Mouse (Mus musculus): ENCODE measurements at regions not wholly inside any gene's neighbourhood (a gene's known extent, or its start where the extent isn't known, plus 50 kb on each side); places are given as distances from the start of the nearest gene placed in this dataset.

GRCm38 (mm10) chr4:105695895-105696294 is 93.8 kb upstream of the Gm12728 start:
- no peak overlapping the region for H3K27ac ChIP-seq (ENCODE audit: insufficient read depth, low read length)
- TF ChIP-seq POLR2A (IDR thresholded peaks at IDR 0.05; ENCODE audit: borderline replicate concordance, insufficient read depth, low read length) (no peak), CTCF (IDR thresholded peaks at IDR 0.05; ENCODE audit: borderline replicate concordance, insufficient read depth, low read depth, low read length) (no peak)
- no peak for DNase-seq
- no peak overlapping the region for H3K4me3 ChIP-seq (replicated peaks; ENCODE audit: insufficient read depth, low read depth, low read length)
- no peaks in the 10 kb centered on the region for H3K27me3 ChIP-seq (ENCODE audit: control insufficient read depth, insufficient read depth, low read length)
- no peaks in the 10 kb centered on the region for H3K4me1 ChIP-seq (ENCODE audit: control insufficient read depth, insufficient read depth, low read length)
- 72% methylated on average over 2 of the region's 2 CpGs for WGBS

GRCm38 (mm10) chr4:105697123-105697522 is 92.5 kb upstream of the Gm12728 start:
- no peak overlapping the region for H3K4me3 ChIP-seq (replicated peaks; ENCODE audit: insufficient read depth, low read depth, low read length)
- no peaks in the 10 kb centered on the region for H3K27me3 ChIP-seq (ENCODE audit: control insufficient read depth, insufficient read depth, low read length)
- H3K27ac ChIP-seq (ENCODE audit: insufficient read depth, low read length): no peak overlapping the region
- no peaks in the 10 kb centered on the region for H3K4me1 ChIP-seq (ENCODE audit: control insufficient read depth, insufficient read depth, low read length)
- WGBS: 70% methylated on average over 4 of the region's 4 CpGs
- TF ChIP-seq POLR2A (IDR thresholded peaks at IDR 0.05; ENCODE audit: borderline replicate concordance, insufficient read depth, low read length): no peak
- no peak for TF ChIP-seq CTCF (IDR thresholded peaks at IDR 0.05; ENCODE audit: borderline replicate concordance, insufficient read depth, low read depth, low read length)
- DNase-seq: no peak

GRCm38 (mm10) chr4:105702036-105702435 is 87.6 kb upstream of the Gm12728 start:
- WGBS: 21% methylated on average over 3 of the region's 3 CpGs
- no peak for TF ChIP-seq POLR2A (IDR thresholded peaks at IDR 0.05; ENCODE audit: borderline replicate concordance, insufficient read depth, low read length)
- TF ChIP-seq CTCF (IDR thresholded peaks at IDR 0.05; ENCODE audit: borderline replicate concordance, insufficient read depth, low read depth, low read length): no peak
- no peak for DNase-seq
- H3K4me1 ChIP-seq (ENCODE audit: control insufficient read depth, insufficient read depth, low read length): no peaks in the 10 kb centered on the region
- H3K27me3 ChIP-seq (ENCODE audit: control insufficient read depth, insufficient read depth, low read length): no peaks in the 10 kb centered on the region
- H3K27ac ChIP-seq (ENCODE audit: insufficient read depth, low read length): no peak overlapping the region
- no peak overlapping the region for H3K4me3 ChIP-seq (replicated peaks; ENCODE audit: insufficient read depth, low read depth, low read length)

GRCm38 (mm10) chr4:105703408-105703807 is 86.3 kb upstream of the Gm12728 start:
- no peak for DNase-seq
- Histone ChIP-seq H3K27me3 (ENCODE audit: control insufficient read depth, insufficient read depth, low read length) (no peaks in the 10 kb centered on the region), H3K4me1 (ENCODE audit: control insufficient read depth, insufficient read depth, low read length) (no peaks in the 10 kb centered on the region), H3K27ac (ENCODE audit: insufficient read depth, low read length) (no peak overlapping the region), H3K4me3 (replicated peaks; ENCODE audit: insufficient read depth, low read depth, low read length) (no peak overlapping the region)
- 91% methylated on average over 3 of the region's 3 CpGs for WGBS
- TF ChIP-seq CTCF (IDR thresholded peaks at IDR 0.05; ENCODE audit: borderline replicate concordance, insufficient read depth, low read depth, low read length): no peak
- TF ChIP-seq POLR2A (IDR thresholded peaks at IDR 0.05; ENCODE audit: borderline replicate concordance, insufficient read depth, low read length): no peak

- H3K27me3 ChIP-seq (ENCODE audit: control insufficient read depth, insufficient read depth, low read length): no peaks in the 10 kb centered on the region
- no peaks in the 10 kb centered on the region for H3K4me1 ChIP-seq (ENCODE audit: control insufficient read depth, insufficient read depth, low read length)
- TF ChIP-seq POLR2A (IDR thresholded peaks at IDR 0.05; ENCODE audit: borderline replicate concordance, insufficient read depth, low read length): no peak
- no peak for TF ChIP-seq CTCF (IDR thresholded peaks at IDR 0.05; ENCODE audit: borderline replicate concordance, insufficient read depth, low read depth, low read length)
- no peak overlapping the region for H3K27ac ChIP-seq (ENCODE audit: insufficient read depth, low read length)
- DNase-seq: no peak
- WGBS: 85% methylated on average over 9 of the region's 9 CpGs
- no peak overlapping the region for H3K4me3 ChIP-seq (replicated peaks; ENCODE audit: insufficient read depth, low read depth, low read length)
These were observed 85.4 kb upstream of the Gm12728 start for GRCm38 (mm10) chr4:105704271-105704670.

GRCm38 (mm10) chr4:105705996-105706395 is 83.7 kb upstream of the Gm12728 start:
- WGBS: 67% methylated on average over 6 of the region's 6 CpGs
- H3K4me1 ChIP-seq (ENCODE audit: control insufficient read depth, insufficient read depth, low read length): no peaks in the 10 kb centered on the region
- no peak overlapping the region for H3K4me3 ChIP-seq (replicated peaks; ENCODE audit: insufficient read depth, low read depth, low read length)
- TF ChIP-seq POLR2A (IDR thresholded peaks at IDR 0.05; ENCODE audit: borderline replicate concordance, insufficient read depth, low read length): no peak
- DNase-seq: no peak
- no peak overlapping the region for H3K27ac ChIP-seq (ENCODE audit: insufficient read depth, low read length)
- no peaks in the 10 kb centered on the region for H3K27me3 ChIP-seq (ENCODE audit: control insufficient read depth, insufficient read depth, low read length)

GRCm38 (mm10) chr4:105708080-105708796 is 81.4 kb upstream of the Gm12728 start:
- Histone ChIP-seq H3K27me3 (ENCODE audit: control insufficient read depth, insufficient read depth, low read length) (no peaks in the 10 kb centered on the region), H3K27ac (ENCODE audit: insufficient read depth, low read length) (no peak overlapping the region), H3K4me3 (replicated peaks; ENCODE audit: insufficient read depth, low read depth, low read length) (no peak overlapping the region), H3K4me1 (ENCODE audit: control insufficient read depth, insufficient read depth, low read length) (no peaks in the 10 kb centered on the region)
- DNase-seq: no peak
- TF ChIP-seq CTCF (IDR thresholded peaks at IDR 0.05; ENCODE audit: borderline replicate concordance, insufficient read depth, low read depth, low read length) (no peak), POLR2A (IDR thresholded peaks at IDR 0.05; ENCODE audit: borderline replicate concordance, insufficient read depth, low read length) (no peak)
- WGBS: 41% methylated on average over 13 of the region's 13 CpGs

- Histone ChIP-seq H3K4me3 (replicated peaks; ENCODE audit: insufficient read depth, low read depth, low read length) (no peak overlapping the region), H3K27me3 (ENCODE audit: control insufficient read depth, insufficient read depth, low read length) (no peaks in the 10 kb centered on the region), H3K4me1 (ENCODE audit: control insufficient read depth, insufficient read depth, low read length) (no peaks in the 10 kb centered on the region), H3K27ac (ENCODE audit: insufficient read depth, low read length) (no peak overlapping the region)
- TF ChIP-seq POLR2A (IDR thresholded peaks at IDR 0.05; ENCODE audit: borderline replicate concordance, insufficient read depth, low read length) (no peak), CTCF (IDR thresholded peaks at IDR 0.05; ENCODE audit: borderline replicate concordance, insufficient read depth, low read depth, low read length) (no peak)
- 55% methylated on average over 6 of the region's 6 CpGs for WGBS
- DNase-seq: peak in 1 of 2 experiments; percentile 7
These were observed 75.7 kb upstream of the Gm12728 start for GRCm38 (mm10) chr4:105713956-105714355.

Measured in cerebellum, adult 2 months (tissue).